Mouse (Mus musculus) stomach, postnatal 0 days (tissue): ENCODE data around the gene Unc13a.

Experiments used
- CTCF ChIP-seq: IDR thresholded peaks from 2 replicates; pipeline ENCODE4 v1.5.1; 2016; ENCODE audit warnings: antibody characterized with exemption, low read depth, mild to moderate bottlenecking, moderate library complexity
- EP300 ChIP-seq: optimal IDR thresholded peaks from 2 replicates; pipeline ENCODE3; 2016; ENCODE audit warnings: antibody characterized with exemption

DNA sequence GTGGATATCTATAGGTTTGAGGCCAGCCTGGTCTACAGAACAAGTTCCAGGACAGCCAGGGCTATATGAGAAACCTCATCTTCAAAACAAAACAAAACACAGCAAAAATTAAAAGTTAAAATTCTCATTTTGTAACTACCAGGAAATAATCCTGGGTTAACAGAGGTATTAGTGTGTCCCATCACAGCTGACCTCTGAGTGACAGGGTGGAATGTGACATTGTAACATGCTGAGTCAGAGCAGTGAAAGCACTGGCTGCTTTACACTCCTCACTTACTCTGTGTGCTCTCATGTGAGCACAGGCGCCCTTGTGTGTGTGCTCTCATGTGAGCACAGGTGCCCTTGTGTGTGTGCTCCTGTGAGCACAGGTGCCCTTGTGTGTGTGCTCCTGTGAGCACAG lies 96.5 kb downstream of the Unc13a start:
- no peak for TF ChIP-seq CTCF
- TF ChIP-seq EP300 = no peak
